Mouse (Mus musculus): ENCODE measurements around the gene Chn2.
"Not testable (repeated sequence)": the region's sequence is repeated elsewhere in the genome, so short reads cannot be mapped to it uniquely, and the experiment has no call there.

Gene Chn2

DNA sequence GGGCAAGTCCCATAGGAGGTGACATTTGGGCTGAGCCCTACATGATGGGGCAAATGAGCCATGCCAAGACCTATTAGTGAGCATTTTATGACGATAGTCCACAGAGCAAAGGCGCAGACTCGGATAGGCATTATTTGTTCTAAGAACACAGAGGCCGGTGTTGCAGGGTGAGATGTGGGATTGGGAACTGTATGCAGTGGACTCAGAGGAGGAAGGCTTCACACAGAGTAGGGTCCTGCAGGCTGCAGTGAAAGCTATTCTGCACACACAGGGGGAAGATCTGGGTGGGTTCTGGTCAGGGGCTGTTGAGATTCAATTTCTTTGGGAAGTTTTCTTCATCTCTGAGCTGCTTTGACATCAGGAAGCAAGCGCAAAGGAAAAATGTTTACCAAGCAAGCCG is 132.0 kb downstream of the Chn2 start:
- no peaks in the 10 kb centered on the region for H3K4me1 ChIP-seq (replicated peaks; ENCODE audit: low read depth, low read length)
- no peak for TF ChIP-seq NANOG (IDR thresholded peaks at IDR 0.05; ENCODE audit: borderline replicate concordance, low read length)
- no peak for TF ChIP-seq CTCF (conservative IDR thresholded peaks at IDR 0.05; ENCODE audit: low read length)
- no peak for TF ChIP-seq POU5F1 (IDR thresholded peaks at IDR 0.05; ENCODE audit: borderline replicate concordance, low read length)
- 0 out of 2 replicates have a peak, but pooled peaks cover 3% of the 10 kb centered on the region for H3K27me3 ChIP-seq (ENCODE audit: insufficient read depth, low read length)
- no peak overlapping the region for H3K4me3 ChIP-seq (replicated peaks; ENCODE audit: low read length)
- no peaks in the 10 kb centered on the region for H3K9me3 ChIP-seq (ENCODE audit: low read length)
- H3K36me3 ChIP-seq (ENCODE audit: insufficient read depth, low read length), result peaks cover 13% of the 10 kb centered on the region

DNA sequence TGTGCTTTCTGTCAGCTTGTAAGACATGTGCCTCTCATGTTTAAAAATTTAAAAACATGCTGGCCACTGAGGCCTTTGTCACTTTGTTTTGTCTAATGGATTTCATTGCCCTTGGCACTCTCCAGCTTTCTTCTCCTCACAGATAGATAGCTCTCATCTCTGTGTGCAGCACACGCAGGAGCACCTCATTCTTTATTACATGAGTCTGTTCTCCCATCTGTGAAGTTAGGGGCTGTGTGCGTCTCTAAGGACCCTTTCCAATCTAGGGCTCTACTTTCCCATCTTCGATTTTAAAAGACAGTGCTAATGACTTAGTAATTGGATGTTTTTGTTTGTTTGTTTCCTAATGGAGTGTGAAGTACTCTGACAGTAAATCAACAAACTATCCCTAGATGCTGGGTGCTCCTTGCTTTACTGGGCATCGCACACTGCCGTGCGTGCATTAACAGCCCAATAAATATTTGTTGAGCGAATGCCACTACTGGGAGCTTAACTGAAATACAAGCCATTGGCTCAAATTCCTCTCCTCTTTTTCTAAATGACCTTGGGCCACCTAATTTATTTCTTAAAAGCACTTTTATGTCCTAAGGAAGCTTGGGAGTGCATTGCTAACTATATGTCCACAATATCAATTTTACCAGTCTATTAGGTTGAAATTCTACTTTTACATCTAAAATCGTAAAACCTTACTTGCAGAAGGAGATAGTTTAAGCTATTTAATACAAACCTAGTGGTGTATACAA is 136.3 kb downstream of the Chn2 start:
- H3K4me1 ChIP-seq (replicated peaks; ENCODE audit: low read depth, low read length), result peaks cover 12% of the 10 kb centered on the region
- H3K4me3 ChIP-seq (replicated peaks; ENCODE audit: low read length), result no peak overlapping the region
- H3K9me3 ChIP-seq (ENCODE audit: low read length), result no peaks in the 10 kb centered on the region
- H3K27me3 ChIP-seq (ENCODE audit: insufficient read depth, low read length), result no peaks in the 10 kb centered on the region
- peaks cover 13% of the 10 kb centered on the region for H3K36me3 ChIP-seq (ENCODE audit: insufficient read depth, low read length)
- TF ChIP-seq CTCF (conservative IDR thresholded peaks at IDR 0.05; ENCODE audit: low read length) (no peak), NANOG (IDR thresholded peaks at IDR 0.05; ENCODE audit: borderline replicate concordance, low read length) (no peak), POU5F1 (IDR thresholded peaks at IDR 0.05; ENCODE audit: borderline replicate concordance, low read length) (no peak)

DNA sequence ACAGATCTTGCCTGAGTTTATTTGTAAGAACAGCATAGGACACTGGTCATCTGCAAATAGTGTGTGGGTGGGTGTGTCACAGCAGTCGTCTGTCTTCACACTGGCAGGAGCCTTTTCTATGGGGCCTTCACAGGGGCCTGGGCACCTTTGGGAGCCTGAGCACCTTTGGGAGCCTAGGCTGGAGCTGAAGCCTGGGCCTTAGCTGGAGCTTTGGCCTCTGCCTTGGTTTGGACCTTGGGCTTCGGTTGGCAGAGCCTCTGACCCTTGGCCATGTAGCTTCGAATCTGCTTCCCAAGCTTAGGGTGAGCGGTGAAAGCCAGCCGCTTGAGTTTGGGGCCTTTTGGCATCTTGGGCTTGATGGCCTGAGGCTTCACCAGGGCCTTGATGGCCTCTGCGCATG is 137.7 kb downstream of the Chn2 start:
- H3K9me3 ChIP-seq (ENCODE audit: low read length); H3K4me3 ChIP-seq (replicated peaks; ENCODE audit: low read length); H3K27me3 ChIP-seq (ENCODE audit: insufficient read depth, low read length): not testable (repeated sequence)
- H3K4me1 ChIP-seq (replicated peaks; ENCODE audit: low read depth, low read length), result peaks cover 12% of the 10 kb centered on the region
- peaks cover 13% of the 10 kb centered on the region for H3K36me3 ChIP-seq (ENCODE audit: insufficient read depth, low read length)

DNA sequence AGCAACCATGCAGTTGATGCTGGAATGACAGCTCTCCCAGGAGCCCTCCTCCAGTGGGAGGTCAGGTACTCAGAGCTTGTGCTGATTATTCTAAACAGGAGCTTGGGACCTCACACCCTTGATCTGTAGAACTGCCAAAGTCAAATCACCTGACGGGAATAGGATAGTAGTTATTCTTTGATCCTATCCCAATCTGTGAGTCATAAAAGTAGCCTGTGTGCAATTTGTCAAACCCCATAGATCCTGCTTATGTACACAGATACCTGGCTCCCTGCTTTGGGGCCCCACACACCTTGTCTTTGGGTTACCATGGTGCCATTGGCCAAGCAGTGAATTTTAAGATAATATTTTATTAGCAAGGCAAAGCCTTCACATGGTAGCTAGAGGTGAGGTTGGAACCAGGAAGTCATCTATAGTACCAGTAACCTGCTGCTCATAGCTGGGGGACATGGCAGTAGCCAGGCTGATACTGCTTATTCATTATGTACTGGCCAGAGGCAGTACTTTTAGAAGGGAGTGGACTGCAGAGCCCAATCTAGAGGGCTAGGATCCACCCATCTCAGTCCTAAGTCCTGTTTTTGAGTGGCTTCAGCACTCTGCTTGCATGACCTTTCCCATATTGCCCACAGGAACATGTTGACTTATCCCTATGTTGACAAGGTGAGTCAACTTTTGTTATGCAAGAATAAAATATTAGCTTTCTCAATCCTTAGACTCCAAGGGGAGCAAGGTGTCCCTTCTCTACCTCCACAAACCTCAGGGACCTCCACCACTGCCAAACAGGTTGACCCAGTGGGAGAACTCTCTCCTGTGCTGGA is 139.9 kb downstream of the Chn2 start:
- TF ChIP-seq CTCF (conservative IDR thresholded peaks at IDR 0.05; ENCODE audit: low read length), result no peak
- TF ChIP-seq NANOG (IDR thresholded peaks at IDR 0.05; ENCODE audit: borderline replicate concordance, low read length), result no peak
- TF ChIP-seq POU5F1 (IDR thresholded peaks at IDR 0.05; ENCODE audit: borderline replicate concordance, low read length), result no peak
- H3K4me3 ChIP-seq (replicated peaks; ENCODE audit: low read length), result no peak overlapping the region
- peaks cover 12% of the 10 kb centered on the region for H3K4me1 ChIP-seq (replicated peaks; ENCODE audit: low read depth, low read length)
- H3K27me3 ChIP-seq (ENCODE audit: insufficient read depth, low read length), result no peaks in the 10 kb centered on the region
- no peaks in the 10 kb centered on the region for H3K9me3 ChIP-seq (ENCODE audit: low read length)
- peaks cover 4% of the 10 kb centered on the region; the same call in 1 of the 2 replicates for H3K36me3 ChIP-seq (ENCODE audit: insufficient read depth, low read length)

DNA sequence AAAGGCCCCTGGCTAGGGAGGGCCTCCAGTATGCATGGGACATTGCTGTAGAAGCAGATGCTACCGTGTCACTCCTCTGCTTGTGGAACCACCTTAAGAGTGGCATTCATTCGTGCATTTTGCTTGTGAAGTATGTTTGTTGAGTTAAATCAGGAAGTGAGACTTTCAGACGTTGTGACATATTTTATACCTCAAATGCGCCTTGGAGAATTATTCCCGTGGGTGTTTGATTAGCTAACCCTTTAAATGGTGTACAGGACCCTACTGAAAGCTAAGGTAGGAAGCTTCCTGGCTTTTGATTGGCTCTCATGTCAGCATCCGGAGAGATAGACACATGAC is 140.5 kb downstream of the Chn2 start:
- no peak for TF ChIP-seq NANOG (IDR thresholded peaks at IDR 0.05; ENCODE audit: borderline replicate concordance, low read length)
- no peak for TF ChIP-seq POU5F1 (IDR thresholded peaks at IDR 0.05; ENCODE audit: borderline replicate concordance, low read length)
- no peak for TF ChIP-seq CTCF (conservative IDR thresholded peaks at IDR 0.05; ENCODE audit: low read length)
- Histone ChIP-seq H3K9me3 (ENCODE audit: low read length) (no peaks in the 10 kb centered on the region), H3K36me3 (ENCODE audit: insufficient read depth, low read length) (no peaks in the 10 kb centered on the region), H3K4me3 (replicated peaks; ENCODE audit: low read length) (no peak overlapping the region), H3K27me3 (ENCODE audit: insufficient read depth, low read length) (no peaks in the 10 kb centered on the region), H3K4me1 (replicated peaks; ENCODE audit: low read depth, low read length) (peaks cover 12% of the 10 kb centered on the region)

DNA sequence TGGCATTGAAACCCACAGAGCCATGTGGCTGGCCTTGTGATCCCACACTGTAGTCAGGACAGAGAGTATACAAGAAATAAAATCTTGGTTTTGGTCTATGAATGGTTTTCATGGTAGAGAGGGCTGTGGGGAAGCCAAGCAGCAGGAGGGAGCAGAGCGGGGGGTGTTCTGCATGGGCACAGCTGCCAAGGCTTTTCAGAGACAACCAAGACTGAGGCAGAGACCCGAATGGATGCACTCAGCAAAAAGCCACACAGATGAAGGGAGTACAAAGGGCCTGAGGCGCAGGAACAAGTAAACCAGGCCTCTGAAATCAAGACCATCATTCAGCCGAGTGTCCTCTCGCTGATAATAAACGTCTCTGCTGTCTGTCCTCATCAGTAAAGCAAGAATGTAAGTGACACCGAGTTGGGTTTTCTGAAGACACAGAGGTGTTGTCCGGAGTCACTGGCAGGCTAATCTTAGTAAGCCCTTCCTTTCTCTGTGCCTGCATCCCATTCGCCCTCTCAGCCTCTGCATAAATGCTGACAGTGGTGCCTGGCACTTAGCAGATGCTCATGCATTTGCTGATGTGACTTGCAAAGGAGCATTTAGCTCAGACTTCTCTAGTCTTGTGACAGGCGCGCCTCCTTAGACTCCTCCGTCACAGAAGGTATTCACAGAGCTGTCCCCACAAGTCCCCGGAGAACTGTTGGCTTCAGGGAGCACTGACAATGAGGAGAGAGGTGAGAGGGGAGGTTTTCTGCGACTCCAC is 144.6 kb downstream of the Chn2 start:
- no peak overlapping the region for H3K4me3 ChIP-seq (replicated peaks; ENCODE audit: low read length)
- peaks cover 4% of the 10 kb centered on the region for H3K4me1 ChIP-seq (replicated peaks; ENCODE audit: low read depth, low read length)
- no peaks in the 10 kb centered on the region for H3K36me3 ChIP-seq (ENCODE audit: insufficient read depth, low read length)
- TF ChIP-seq NANOG (IDR thresholded peaks at IDR 0.05; ENCODE audit: borderline replicate concordance, low read length), result no peak
- no peak for TF ChIP-seq CTCF (conservative IDR thresholded peaks at IDR 0.05; ENCODE audit: low read length)
- no peak for TF ChIP-seq POU5F1 (IDR thresholded peaks at IDR 0.05; ENCODE audit: borderline replicate concordance, low read length)
- H3K9me3 ChIP-seq (ENCODE audit: low read length), result no peaks in the 10 kb centered on the region
- no peaks in the 10 kb centered on the region for H3K27me3 ChIP-seq (ENCODE audit: insufficient read depth, low read length)

DNA sequence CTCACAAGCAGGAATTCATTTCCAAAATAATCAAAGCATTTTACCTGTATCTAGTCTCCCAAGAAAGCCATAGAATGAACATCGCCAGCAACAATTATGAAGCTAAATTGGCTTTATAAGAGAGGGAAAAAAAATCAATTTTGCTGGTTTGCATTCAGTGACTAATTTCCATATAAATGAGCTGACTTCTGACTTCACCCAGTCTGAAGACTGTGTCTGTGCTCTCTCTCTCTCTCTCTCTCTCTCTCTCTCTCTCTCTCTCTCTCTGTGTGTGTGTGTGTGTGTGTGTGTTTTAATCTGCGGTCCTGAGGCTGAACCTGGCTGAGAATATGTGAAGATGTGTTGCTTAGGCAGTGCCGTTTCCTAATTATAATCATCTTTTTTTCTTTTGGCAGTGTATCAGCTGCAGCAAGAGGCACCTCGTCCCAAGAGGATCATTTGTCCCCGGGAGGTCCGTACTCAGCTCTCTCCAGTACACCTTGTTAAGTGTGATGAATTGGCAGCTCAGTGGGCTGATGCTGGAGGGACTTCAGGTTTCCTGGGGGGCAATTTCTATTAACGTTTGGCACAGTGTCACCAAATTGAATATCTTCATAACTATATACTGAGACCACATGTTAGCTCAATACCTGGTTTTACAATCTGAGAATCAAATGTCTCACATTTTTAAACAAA is 154.4 kb downstream of the Chn2 start:
- TF ChIP-seq POU5F1 (IDR thresholded peaks at IDR 0.05; ENCODE audit: borderline replicate concordance, low read length) (no peak), NANOG (IDR thresholded peaks at IDR 0.05; ENCODE audit: borderline replicate concordance, low read length) (no peak), CTCF (conservative IDR thresholded peaks at IDR 0.05; ENCODE audit: low read length) (no peak)
- no peaks in the 10 kb centered on the region for H3K9me3 ChIP-seq (ENCODE audit: low read length)
- H3K27me3 ChIP-seq (ENCODE audit: insufficient read depth, low read length), result no peaks in the 10 kb centered on the region
- H3K4me3 ChIP-seq (replicated peaks; ENCODE audit: low read length), result no peak overlapping the region
- 0 out of 2 replicates have a peak, but pooled peaks cover 3% of the 10 kb centered on the region for H3K36me3 ChIP-seq (ENCODE audit: insufficient read depth, low read length)
- 0 out of 2 replicates have a peak, but pooled peaks cover 7% of the 10 kb centered on the region for H3K4me1 ChIP-seq (replicated peaks; ENCODE audit: low read depth, low read length)

All from E14TG2a.4 (cell line).